Mouse (Mus musculus) neural tube, embryonic 12.5 days (tissue): Measurements from ENCODE around the gene Vtcn1. TPM values are rescaled to one million over a fixed set of nuclear protein-coding genes. Genes with fewer than 3 reads are reported as not detected.
"Not testable (repeated sequence)": the region's sequence is repeated elsewhere in the genome, so short reads cannot be mapped to it uniquely, and the experiment has no call there.

Source experiments
- ATAC-seq: fragments of 200-750 bp; cut with Nextera tagmentation; 2 replicates; pipeline ENCODE4 v1.8.0; 2017; ENCODE audit warnings: low read depth, mild to moderate bottlenecking, moderate TSS enrichment, moderate library complexity; ENCODE audit not compliant: low FRiP score
- H3K27ac ChIP-seq: fragments of 300-500 bp; sonication (generic); 2 replicates; pipeline ENCODE4 v1.5.1; 2016
- H3K27me3 ChIP-seq: fragments of 300-500 bp; sonication (generic); replicated peaks from 2 replicates; pipeline ENCODE4 v1.6.1; 2016; ENCODE audit warnings: mild to moderate bottlenecking
- H3K36me3 ChIP-seq: fragments of 300-500 bp; sonication (generic); 2 replicates; pipeline ENCODE4 v1.6.1; 2016; ENCODE audit warnings: mild to moderate bottlenecking
- H3K4me1 ChIP-seq: fragments of 300-500 bp; sonication (generic); 2 replicates; pipeline ENCODE4 v1.6.1; 2016
- H3K4me2 ChIP-seq: fragments of 300-500 bp; sonication (generic); replicated peaks from 2 replicates; pipeline ENCODE4 v1.6.1; 2016; ENCODE audit warnings: mild to moderate bottlenecking
- H3K4me3 ChIP-seq: fragments of 300-500 bp; sonication (generic); 2 replicates; pipeline ENCODE4 v1.5.1; 2016
- H3K9ac ChIP-seq: fragments of 300-500 bp; sonication (generic); 2 replicates; pipeline ENCODE4 v1.6.1; 2016; ENCODE audit warnings: mild to moderate bottlenecking
- H3K9me3 ChIP-seq: fragments of 300-500 bp; sonication (generic); 2 replicates; pipeline ENCODE4 v1.6.1; 2016; ENCODE audit warnings: mild to moderate bottlenecking
- WGBS: fragments of 180-500 bp; shearing (Covaris S2); methylation state at CpG from one replicate; pipeline ENCODE4 v1.1.7; 2016; 5-methylcytosine and 5-hydroxymethylcytosine counted together
- polyA plus RNA-seq: library from polyadenylated mRNA; unstranded; fragments of >200 nt; fragmentation: Nextera tagmentation; extraction: Ambion mirVana; gene quantifications from 2 replicates; pipeline ENCODE4 v1.2.1, GENCODE M21; 2016

Vtcn1 gene
- polyA plus RNA-seq, 1 experiment from 2014 or later, result not detected

DNA sequence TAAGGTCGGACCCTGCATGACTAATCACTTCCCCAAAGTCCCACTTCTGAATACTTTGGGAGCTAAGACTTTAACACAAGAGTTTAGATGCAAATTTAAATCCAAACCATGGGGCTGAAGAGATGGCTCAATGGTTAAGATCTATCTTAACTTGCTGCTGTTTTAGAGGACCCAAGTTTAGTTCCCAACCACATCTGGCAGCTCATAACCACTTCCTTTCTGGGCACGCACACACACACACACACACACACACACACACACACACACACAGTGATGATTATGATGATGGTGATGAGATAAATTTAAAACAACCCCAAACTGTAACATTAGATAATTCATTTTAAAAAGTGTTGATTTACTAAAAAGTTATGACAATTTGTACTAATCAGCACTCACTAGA, 13.4 kb upstream of the Vtcn1 start:
- Histone ChIP-seq H3K9me3 (no peaks in the 10 kb centered on the region), H3K9ac (no peak overlapping the region), H3K4me1 (no peaks in the 10 kb centered on the region), H3K4me3 (no peak overlapping the region), H3K27ac (no peak overlapping the region), H3K27me3 (no peaks in the 10 kb centered on the region), H3K4me2 (no peak overlapping the region), H3K36me3 (no peaks in the 10 kb centered on the region)
- ATAC-seq, result no peak
- WGBS, result 95% methylated on average over 2 of the region's 2 CpGs

DNA sequence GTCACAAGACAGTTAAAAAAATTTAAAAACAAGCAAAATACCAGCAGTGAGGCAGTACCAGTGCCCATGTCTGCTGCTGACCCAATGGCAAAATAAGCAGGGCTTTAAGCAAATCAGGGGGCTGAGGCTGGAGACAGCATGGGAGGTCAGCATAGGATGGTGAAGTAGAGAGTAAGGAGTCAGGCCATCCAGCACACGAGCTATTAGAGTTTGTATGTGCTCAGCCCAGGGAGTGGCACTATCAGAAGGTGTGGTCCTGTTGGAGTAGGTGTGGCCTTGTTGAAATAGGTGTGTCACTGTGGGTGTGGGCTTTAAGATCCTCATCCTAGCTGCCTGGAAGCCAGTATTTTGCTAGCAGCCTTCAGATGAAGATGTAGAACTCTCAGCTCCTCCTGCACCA, 9.8 kb upstream of the Vtcn1 start:
- WGBS, result 71% methylated on average over 1 of the region's 1 CpGs

DNA sequence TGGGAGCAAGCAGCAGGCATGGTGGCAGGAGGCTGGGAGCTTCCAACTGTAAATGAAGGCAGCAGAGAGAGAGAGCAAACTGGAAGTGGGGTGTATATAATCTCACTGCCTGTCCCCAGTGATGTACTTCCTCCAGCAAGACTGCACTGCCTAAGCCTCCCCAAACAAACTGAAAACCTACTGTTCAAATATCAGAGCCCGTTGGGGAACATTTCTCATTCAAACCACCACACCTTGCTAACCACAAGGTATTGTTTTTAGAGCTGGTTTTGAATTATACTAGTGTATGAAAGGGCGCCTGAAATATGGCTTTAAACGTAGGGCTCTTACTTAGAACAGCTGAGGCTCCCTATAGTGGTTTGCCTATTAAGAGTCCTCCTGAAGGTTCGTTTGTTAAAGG, 6.5 kb upstream of the Vtcn1 start:
- H3K36me3 ChIP-seq, result no peaks in the 10 kb centered on the region
- H3K27me3 ChIP-seq, result no peaks in the 10 kb centered on the region
- no peaks in the 10 kb centered on the region for H3K9me3 ChIP-seq
- no peak overlapping the region for H3K4me2 ChIP-seq
- 64% methylated on average over 4 of the region's 4 CpGs for WGBS
- no peak overlapping the region for H3K27ac ChIP-seq
- H3K4me1 ChIP-seq, result no peaks in the 10 kb centered on the region
- ATAC-seq, result no peak
- no peak overlapping the region for H3K4me3 ChIP-seq
- no peak overlapping the region for H3K9ac ChIP-seq

More for the DNA sequence above, 9.8 kb upstream of the Vtcn1 start:
- H3K27ac ChIP-seq, ATAC-seq, H3K4me2 ChIP-seq, H3K9ac ChIP-seq, H3K9me3 ChIP-seq, H3K4me3 ChIP-seq, H3K36me3 ChIP-seq, H3K27me3 ChIP-seq, H3K4me1 ChIP-seq: not testable (repeated sequence)

DNA sequence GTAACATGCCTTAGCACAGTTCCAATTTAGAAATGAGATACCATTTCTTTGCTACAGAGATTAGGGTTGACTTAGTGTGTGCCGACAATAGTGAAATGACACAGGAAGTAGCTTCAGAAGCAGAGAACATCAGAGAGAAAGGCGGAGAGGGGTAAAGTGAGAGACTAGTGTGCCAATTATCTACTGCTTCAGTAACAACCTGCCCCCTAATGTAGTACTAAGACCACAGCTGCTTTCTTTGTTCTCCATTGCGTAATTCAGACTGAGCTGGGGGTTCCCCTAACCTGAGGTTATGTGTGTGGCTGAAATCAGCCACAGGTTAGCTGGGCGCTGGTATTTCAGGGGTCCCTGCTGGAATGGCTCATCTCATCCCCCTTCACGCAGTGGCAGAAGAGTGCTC, 5.7 kb upstream of the Vtcn1 start:
- no peaks in the 10 kb centered on the region for H3K36me3 ChIP-seq
- H3K4me2 ChIP-seq, result no peak overlapping the region
- ATAC-seq, result no peak
- WGBS, result 97% methylated on average over 5 of the region's 5 CpGs
- no peaks in the 10 kb centered on the region for H3K4me1 ChIP-seq
- H3K9ac ChIP-seq, result no peak overlapping the region
- no peaks in the 10 kb centered on the region for H3K27me3 ChIP-seq
- no peak overlapping the region for H3K27ac ChIP-seq
- no peaks in the 10 kb centered on the region for H3K9me3 ChIP-seq
- no peak overlapping the region for H3K4me3 ChIP-seq

DNA sequence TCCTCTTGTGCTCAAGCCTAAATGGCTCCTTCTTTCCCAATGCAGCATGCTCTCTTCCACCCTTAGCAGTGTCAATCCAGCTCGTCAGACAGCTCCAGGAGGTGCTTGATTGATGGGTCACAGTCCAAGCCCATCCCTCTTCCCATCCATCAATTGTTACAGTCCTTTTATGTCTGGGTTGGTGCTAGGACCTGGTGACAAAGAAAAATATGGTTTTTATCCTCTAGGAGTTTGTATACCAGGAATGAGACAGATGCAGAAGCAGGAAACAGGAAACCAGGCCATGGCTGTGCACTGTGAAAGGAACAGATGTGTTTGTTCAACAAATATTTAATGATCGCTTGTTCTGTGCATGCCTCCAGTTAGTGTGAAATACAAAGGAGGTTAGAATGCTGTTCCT, 4.4 kb upstream of the Vtcn1 start:
- H3K9me3 ChIP-seq, result no peaks in the 10 kb centered on the region
- no peak overlapping the region for H3K4me2 ChIP-seq
- no peaks in the 10 kb centered on the region for H3K4me1 ChIP-seq
- H3K27ac ChIP-seq, result no peak overlapping the region
- no peaks in the 10 kb centered on the region for H3K36me3 ChIP-seq
- ATAC-seq, result peak; percentile 52; the same call in 1 of the 2 replicates
- no peaks in the 10 kb centered on the region for H3K27me3 ChIP-seq
- WGBS, result 58% methylated on average over 2 of the region's 2 CpGs
- H3K4me3 ChIP-seq, result no peak overlapping the region
- no peak overlapping the region for H3K9ac ChIP-seq

DNA sequence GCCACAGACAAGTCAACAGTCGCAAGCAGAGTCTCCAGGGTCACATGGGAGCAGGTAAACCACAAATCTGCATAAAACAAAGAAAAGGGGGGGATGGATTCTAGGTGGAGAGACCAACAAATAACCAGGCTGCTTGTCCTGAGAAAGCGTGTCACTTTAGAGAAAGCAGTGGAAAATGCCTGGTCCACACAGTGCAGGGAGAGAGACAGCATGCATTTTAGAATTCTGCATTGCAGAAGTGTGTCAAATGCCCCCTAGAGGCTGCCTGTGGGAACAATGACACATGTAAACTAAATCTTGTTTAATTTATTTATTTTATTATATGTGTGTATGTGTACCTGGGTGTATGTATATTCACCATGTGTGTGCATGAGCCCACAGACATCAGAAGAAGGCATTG, 4.0 kb upstream of the Vtcn1 start:
- Histone ChIP-seq H3K4me2 (no peak overlapping the region), H3K9ac (no peak overlapping the region), H3K36me3 (no peaks in the 10 kb centered on the region), H3K9me3 (no peaks in the 10 kb centered on the region), H3K27ac (no peak overlapping the region), H3K4me3 (no peak overlapping the region), H3K4me1 (no peaks in the 10 kb centered on the region), H3K27me3 (no peaks in the 10 kb centered on the region)
- ATAC-seq, result peak; percentile 64
- WGBS, result 52% methylated on average over 2 of the region's 2 CpGs

DNA sequence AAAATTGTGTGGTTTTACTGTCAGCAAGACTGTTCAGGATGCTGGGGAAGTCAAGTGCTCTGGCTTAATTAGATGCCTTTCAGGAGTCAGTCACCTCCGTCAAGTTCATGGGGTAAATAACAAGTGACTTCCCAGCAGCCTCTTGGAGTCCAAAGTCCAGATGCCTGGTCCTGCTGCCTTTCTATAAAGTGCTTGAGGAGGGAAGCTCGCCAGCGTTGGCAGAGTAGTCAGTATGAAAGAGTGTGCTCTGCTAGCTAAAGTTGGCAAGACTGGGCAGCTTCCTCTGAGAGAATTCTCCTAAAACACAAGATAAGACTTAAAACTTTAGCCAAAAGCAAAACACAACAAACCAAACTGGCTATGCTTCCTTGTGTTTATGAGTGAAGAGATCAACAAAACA, 18.5 kb downstream of the Vtcn1 start:
- no peaks in the 10 kb centered on the region for H3K27me3 ChIP-seq
- H3K4me3 ChIP-seq, result no peak overlapping the region
- no peak overlapping the region for H3K4me2 ChIP-seq
- ATAC-seq, result no peak
- no peak overlapping the region for H3K27ac ChIP-seq
- no peaks in the 10 kb centered on the region for H3K9me3 ChIP-seq
- H3K4me1 ChIP-seq, result no peaks in the 10 kb centered on the region
- H3K9ac ChIP-seq, result no peak overlapping the region
- 83% methylated on average over 3 of the region's 3 CpGs for WGBS
- no peaks in the 10 kb centered on the region for H3K36me3 ChIP-seq

DNA sequence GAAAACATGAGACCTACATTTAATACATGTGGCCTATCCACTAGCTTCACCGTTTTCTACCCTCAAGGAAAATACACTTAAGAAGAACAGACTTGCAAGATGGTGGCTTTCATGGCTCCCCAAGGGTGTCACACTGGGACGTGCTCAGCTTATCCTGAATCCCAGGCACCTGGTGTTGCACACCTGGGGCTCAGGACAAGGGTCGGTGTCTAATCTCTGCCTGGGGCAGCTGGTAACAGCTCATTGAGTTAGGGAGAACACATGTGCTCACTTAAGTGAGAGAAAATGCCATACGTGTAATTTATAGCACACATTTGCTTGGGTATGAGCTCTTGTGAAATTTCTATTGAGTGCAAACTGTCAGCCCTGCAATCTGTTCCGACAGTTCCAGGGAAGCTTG, 19.1 kb downstream of the Vtcn1 start:
- Histone ChIP-seq H3K9ac (no peak overlapping the region), H3K4me3 (no peak overlapping the region), H3K36me3 (no peaks in the 10 kb centered on the region), H3K27ac (no peak overlapping the region), H3K4me1 (no peaks in the 10 kb centered on the region), H3K9me3 (no peaks in the 10 kb centered on the region), H3K4me2 (no peak overlapping the region), H3K27me3 (no peaks in the 10 kb centered on the region)
- 65% methylated on average over 5 of the region's 5 CpGs for WGBS
- ATAC-seq, result no peak

DNA sequence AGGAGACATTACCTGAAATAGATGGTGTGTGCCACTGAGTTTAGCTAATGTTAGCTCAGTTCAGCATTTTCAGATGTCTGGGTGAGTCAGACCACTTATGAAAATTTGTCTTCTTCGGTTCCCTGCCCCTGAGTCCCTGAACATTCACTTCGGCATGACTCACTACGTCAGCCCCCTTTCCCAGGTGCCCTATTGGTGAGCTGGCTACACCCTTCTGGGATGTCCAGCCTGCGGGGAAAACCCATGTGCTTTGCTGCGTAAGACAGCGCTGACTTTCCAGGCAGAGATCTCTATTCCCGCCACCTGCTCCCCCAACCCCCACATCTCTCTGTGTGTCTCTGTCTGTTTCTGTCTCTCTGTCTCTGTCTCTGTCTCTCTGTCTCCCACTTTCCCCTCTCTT, 23.1 kb downstream of the Vtcn1 start:
- Histone ChIP-seq H3K36me3 (no peaks in the 10 kb centered on the region), H3K4me1 (no peaks in the 10 kb centered on the region), H3K4me3 (no peak overlapping the region), H3K27ac (no peak overlapping the region), H3K9me3 (no peaks in the 10 kb centered on the region), H3K4me2 (no peak overlapping the region), H3K9ac (no peak overlapping the region), H3K27me3 (no peaks in the 10 kb centered on the region)
- WGBS, result 90% methylated on average over 7 of the region's 7 CpGs
- no peak for ATAC-seq

DNA sequence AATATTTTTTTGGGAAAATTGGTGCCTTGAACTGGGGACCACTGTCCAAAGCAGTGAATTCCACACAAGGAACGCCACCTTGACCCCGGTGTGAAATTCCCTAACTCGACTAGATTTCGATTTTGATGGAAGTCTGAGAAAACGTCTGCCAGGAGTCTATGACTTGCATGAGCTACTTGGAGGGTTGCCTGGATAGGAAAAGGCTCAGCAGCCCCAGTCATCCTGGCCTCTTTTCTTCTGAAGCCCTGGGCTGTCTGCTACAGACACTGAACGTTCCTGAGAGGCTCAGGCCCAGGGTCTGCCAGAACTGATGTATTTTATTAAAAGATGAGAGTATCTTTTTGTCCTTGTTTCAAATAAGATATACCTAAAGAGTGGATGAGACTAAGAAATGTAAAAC, 25.2 kb downstream of the Vtcn1 start:
- H3K4me3 ChIP-seq, result no peak overlapping the region
- H3K27me3 ChIP-seq, result no peaks in the 10 kb centered on the region
- H3K36me3 ChIP-seq, result no peaks in the 10 kb centered on the region
- 82% methylated on average over 6 of the region's 6 CpGs for WGBS
- ATAC-seq, result no peak
- H3K9ac ChIP-seq, result no peak overlapping the region
- no peak overlapping the region for H3K27ac ChIP-seq
- no peaks in the 10 kb centered on the region for H3K4me1 ChIP-seq
- H3K4me2 ChIP-seq, result no peak overlapping the region
- H3K9me3 ChIP-seq, result no peaks in the 10 kb centered on the region

DNA sequence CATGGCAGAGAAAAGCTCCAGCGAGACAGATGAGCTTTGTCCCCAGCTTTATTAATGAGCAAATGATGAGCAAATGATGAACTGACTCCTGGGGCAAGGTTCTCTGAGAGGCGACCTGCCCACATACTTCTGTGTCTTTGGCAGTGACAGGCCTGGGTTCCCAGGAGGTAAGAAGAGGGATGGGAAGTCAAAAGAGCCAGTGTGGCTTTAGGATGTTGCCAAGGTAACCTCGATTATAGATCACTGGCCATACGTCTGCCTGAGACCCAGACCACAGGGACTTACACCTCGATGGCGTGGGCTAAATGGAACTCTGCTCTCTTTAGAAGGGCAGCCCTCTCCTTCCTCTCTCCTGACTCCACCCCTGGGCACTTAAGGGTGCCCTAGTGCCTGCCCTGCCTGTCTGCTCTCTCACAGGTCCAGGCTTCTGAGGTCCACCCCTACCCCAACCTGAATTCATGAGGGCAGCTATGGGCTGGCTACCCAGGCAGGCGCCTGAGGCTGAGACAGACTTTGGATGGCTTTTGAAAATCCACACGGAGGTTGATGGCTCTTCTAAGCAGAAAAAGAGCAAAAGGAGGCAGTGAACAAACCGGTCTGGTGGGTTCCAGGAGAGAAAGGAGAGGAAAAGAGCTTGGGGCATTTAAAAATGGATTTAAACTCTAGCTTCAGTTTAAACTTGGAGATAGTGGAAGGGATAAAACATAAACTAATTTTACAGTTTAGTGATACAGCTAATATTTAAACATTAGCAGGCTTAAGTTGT, 31.0 kb downstream of the Vtcn1 start:
- 54% methylated on average over 9 of the region's 9 CpGs for WGBS

DNA sequence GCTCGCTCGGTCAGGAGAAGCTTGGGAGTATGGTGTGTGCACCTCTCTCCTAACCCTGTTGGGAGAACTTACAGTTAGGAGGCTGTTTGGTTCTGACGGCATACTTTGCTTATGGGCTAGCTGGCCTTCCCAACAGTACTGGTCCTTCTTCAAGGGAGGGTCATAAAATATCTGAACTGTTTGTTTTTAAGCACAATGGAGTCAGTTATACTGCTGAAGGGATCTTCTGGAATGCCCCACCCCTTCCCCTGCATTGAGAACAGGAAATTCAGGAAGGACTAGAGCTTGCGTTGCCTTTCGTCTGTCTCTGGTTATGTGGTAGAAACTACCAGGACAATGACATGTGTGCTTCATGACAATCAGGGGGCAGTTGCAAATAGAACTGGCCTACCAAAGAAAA, 31.9 kb downstream of the Vtcn1 start:
- H3K27ac ChIP-seq, result no peak overlapping the region
- no peaks in the 10 kb centered on the region for H3K4me1 ChIP-seq
- H3K36me3 ChIP-seq, result no peaks in the 10 kb centered on the region
- no peak for ATAC-seq
- no peak overlapping the region for H3K4me3 ChIP-seq
- no peak overlapping the region for H3K9ac ChIP-seq
- 88% methylated on average over 5 of the region's 5 CpGs for WGBS
- H3K9me3 ChIP-seq, result no peaks in the 10 kb centered on the region
- H3K4me2 ChIP-seq, result no peak overlapping the region
- no peaks in the 10 kb centered on the region for H3K27me3 ChIP-seq

More for the DNA sequence above, 31.0 kb downstream of the Vtcn1 start:
- Histone ChIP-seq H3K4me1 (no peaks in the 10 kb centered on the region), H3K36me3 (no peaks in the 10 kb centered on the region), H3K9ac (no peak overlapping the region), H3K4me2 (no peak overlapping the region), H3K4me3 (no peak overlapping the region), H3K27ac (no peak overlapping the region), H3K27me3 (no peaks in the 10 kb centered on the region), H3K9me3 (no peaks in the 10 kb centered on the region)
- no peak for ATAC-seq

DNA sequence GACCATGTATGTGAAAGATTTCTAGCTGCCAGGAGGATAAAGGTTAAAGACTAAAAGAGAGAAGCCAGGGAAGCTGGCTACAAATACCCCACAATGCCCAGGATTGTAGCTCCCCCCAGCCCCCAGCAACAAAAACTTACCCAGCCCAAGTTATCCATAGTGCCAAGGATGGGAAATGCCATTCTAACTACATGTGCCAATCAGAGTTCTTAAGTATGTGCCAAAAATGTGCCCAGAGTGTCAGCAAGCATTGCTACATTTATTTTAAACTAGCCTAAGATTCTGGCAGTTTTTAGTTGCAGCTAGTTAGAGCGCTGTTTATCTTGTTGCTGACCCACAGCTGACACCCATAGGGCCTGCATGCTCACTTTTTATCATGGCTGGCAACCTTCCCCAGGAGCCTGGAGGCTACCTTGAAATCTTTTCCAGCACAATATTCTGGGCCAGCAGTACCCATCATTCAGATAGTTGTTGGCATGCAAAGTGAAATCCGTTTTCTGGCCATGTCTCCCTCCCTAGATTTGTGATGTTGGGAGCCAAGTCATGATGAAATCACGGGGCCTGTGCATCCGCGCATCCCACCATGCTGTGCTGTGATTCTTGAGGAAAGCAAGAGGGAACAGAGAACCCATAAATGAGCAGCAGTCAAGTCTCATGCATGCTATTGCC, 33.2 kb downstream of the Vtcn1 start:
- no peak overlapping the region for H3K4me3 ChIP-seq
- H3K9me3 ChIP-seq, result no peaks in the 10 kb centered on the region
- ATAC-seq, result no peak
- no peak overlapping the region for H3K27ac ChIP-seq
- H3K27me3 ChIP-seq, result no peaks in the 10 kb centered on the region
- WGBS, result 89% methylated on average over 5 of the region's 5 CpGs
- H3K4me2 ChIP-seq, result no peak overlapping the region
- H3K36me3 ChIP-seq, result no peaks in the 10 kb centered on the region
- no peaks in the 10 kb centered on the region for H3K4me1 ChIP-seq
- H3K9ac ChIP-seq, result no peak overlapping the region
